Mouse (Mus musculus) forebrain, embryonic 13.5 days (tissue): ENCODE measurements around the gene Edn1. TPM values are rescaled to one million over a fixed set of nuclear protein-coding genes. Genes with fewer than 3 reads are reported as not detected.

Source experiments
- ATAC-seq: fragments of 200-750 bp; cut with Nextera tagmentation; 2 replicates; pipeline ENCODE4 v1.8.0; 2017
- H3K27ac ChIP-seq: fragments of 300-500 bp; sonication (generic); 2 replicates; pipeline ENCODE4 v1.5.1; 2015; ENCODE audit warnings: inconsistent platforms, mild to moderate bottlenecking, moderate library complexity
- H3K27me3 ChIP-seq: fragments of 300-500 bp; sonication (generic); 2 replicates; pipeline ENCODE4 v1.6.1; 2015; ENCODE audit warnings: mild to moderate bottlenecking, inconsistent platforms
- H3K36me3 ChIP-seq: fragments of 300-500 bp; sonication (generic); 2 replicates; pipeline ENCODE4 v1.6.1; 2015; ENCODE audit warnings: mild to moderate bottlenecking, inconsistent platforms; ENCODE audit not compliant: poor library complexity, severe bottlenecking
- H3K4me1 ChIP-seq: fragments of 300-500 bp; sonication (generic); 2 replicates; pipeline ENCODE4 v1.6.1; 2015; ENCODE audit warnings: inconsistent platforms
- H3K4me2 ChIP-seq: fragments of 300-500 bp; sonication (generic); 2 replicates; pipeline ENCODE4 v1.6.1; 2015; ENCODE audit warnings: inconsistent platforms, mild to moderate bottlenecking, moderate library complexity
- H3K4me3 ChIP-seq: fragments of 300-500 bp; sonication (generic); 2 replicates; pipeline ENCODE4 v1.5.1; 2015; ENCODE audit warnings: mild to moderate bottlenecking, inconsistent platforms
- H3K9ac ChIP-seq: fragments of 300-500 bp; sonication (generic); 2 replicates; pipeline ENCODE4 v1.6.1; 2015; ENCODE audit warnings: mild to moderate bottlenecking, inconsistent platforms
- H3K9me3 ChIP-seq: fragments of 300-500 bp; sonication (generic); replicated peaks from 2 replicates; pipeline ENCODE4 v1.6.1; 2016; ENCODE audit warnings: inconsistent platforms
- WGBS: fragments of 180-500 bp; shearing (Covaris S2); methylation state at CpG from one replicate; pipeline ENCODE4 v1.1.7; 2015; 5-methylcytosine and 5-hydroxymethylcytosine counted together
- polyA plus RNA-seq: library from polyadenylated mRNA; unstranded; fragments of >200 nt; fragmentation: Nextera tagmentation; extraction: Ambion mirVana; gene quantifications from 2 replicates; pipeline ENCODE4 v1.2.1, GENCODE M21; 2015

Edn1 gene
- polyA plus RNA-seq: 0.82 and 1.1 TPM in 2 replicates

GRCm38 (mm10) chr13:42301161-42301721 is at the start of gene Edn1:
TSS of gene Edn1 (plus strand) at chr13:42301476.
- ATAC-seq: peak; percentile 58
- no peaks in the 10 kb centered on the region for H3K9me3 ChIP-seq
- H3K9ac ChIP-seq: peak within 1 kb of the TSS; percentile 56
- under 1% methylated on average over 26 of the region's 26 CpGs for WGBS
- no peaks in the 10 kb centered on the region for H3K36me3 ChIP-seq
- H3K4me1 ChIP-seq: peaks cover 23% of the 10 kb centered on the region
- peak within 1 kb of the TSS; percentile 84 for H3K4me2 ChIP-seq
- peaks cover 50% of the 10 kb centered on the region for H3K27me3 ChIP-seq
- no peak within 1 kb of the TSS for H3K27ac ChIP-seq
- H3K4me3 ChIP-seq: peak within 1 kb of the TSS; percentile 48

GRCm38 (mm10) chr13:42253821-42254220 is 47.5 kb upstream of the Edn1 start:
- Histone ChIP-seq H3K4me1 (no peaks in the 10 kb centered on the region), H3K9me3 (no peaks in the 10 kb centered on the region), H3K27me3 (no peaks in the 10 kb centered on the region), H3K4me3 (no peak overlapping the region), H3K4me2 (no peak overlapping the region), H3K9ac (no peak overlapping the region), H3K27ac (no peak overlapping the region), H3K36me3 (no peaks in the 10 kb centered on the region)
- 84% methylated on average over 5 of the region's 5 CpGs for WGBS
- no peak for ATAC-seq

DNA sequence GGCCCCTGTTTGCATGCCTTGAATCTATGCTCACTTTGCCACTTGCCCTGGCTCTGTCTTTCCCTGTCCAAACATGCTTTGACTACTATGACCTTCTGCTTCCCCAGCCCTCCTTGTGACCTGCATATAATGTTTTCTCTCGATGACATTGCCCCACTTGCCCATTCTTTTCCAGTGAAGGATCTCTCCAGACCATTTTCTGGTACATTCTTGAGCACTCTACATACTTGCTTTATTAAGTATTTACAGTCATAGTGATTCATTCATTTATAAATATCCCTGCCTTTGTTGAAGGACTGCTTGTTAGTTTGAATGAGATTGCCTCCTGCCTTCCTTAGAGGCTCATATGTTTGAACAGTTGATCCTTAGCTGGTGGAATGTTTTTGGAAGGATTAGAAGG is 46.2 kb upstream of the Edn1 start:
- no peak overlapping the region for H3K4me2 ChIP-seq
- 94% methylated on average over 1 of the region's 1 CpGs for WGBS

GRCm38 (mm10) chr13:42258422-42258821 is 42.9 kb upstream of the Edn1 start:
- H3K36me3 ChIP-seq: no peaks in the 10 kb centered on the region
- no peak overlapping the region for H3K9ac ChIP-seq
- H3K27ac ChIP-seq: no peak overlapping the region
- H3K4me2 ChIP-seq: no peak overlapping the region
- 91% methylated on average over 5 of the region's 5 CpGs for WGBS
- no peak for ATAC-seq
- H3K4me3 ChIP-seq: no peak overlapping the region
- H3K27me3 ChIP-seq: no peaks in the 10 kb centered on the region
- H3K4me1 ChIP-seq: no peaks in the 10 kb centered on the region
- H3K9me3 ChIP-seq: no peaks in the 10 kb centered on the region

More for the DNA sequence above, 46.2 kb upstream of the Edn1 start:
- Histone ChIP-seq H3K36me3 (no peaks in the 10 kb centered on the region), H3K27me3 (no peaks in the 10 kb centered on the region), H3K27ac (no peak overlapping the region), H3K9ac (no peak overlapping the region), H3K4me1 (no peaks in the 10 kb centered on the region), H3K4me3 (no peak overlapping the region), H3K9me3 (no peaks in the 10 kb centered on the region)
- no peak for ATAC-seq

DNA sequence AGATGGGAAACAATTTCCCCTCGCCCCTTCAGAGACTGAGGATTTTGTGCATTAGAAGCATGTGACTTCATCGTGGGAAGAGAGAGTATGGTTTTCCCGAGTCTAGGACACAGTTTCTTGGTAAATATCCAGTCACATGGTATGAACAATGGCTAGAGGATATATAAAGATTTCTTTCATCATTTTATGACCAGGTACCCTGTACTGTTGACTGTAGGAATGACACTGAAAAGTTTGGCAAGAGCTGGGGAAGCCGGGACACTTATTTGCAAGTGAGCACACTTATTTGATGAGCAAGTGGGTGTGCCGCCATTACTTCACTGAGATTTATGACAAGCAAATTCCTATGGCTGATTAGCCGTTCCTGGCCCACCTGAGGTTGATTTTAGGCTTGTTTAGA is 40.6 kb upstream of the Edn1 start:
- Histone ChIP-seq H3K4me3 (no peak overlapping the region), H3K27ac (no peak overlapping the region), H3K9ac (no peak overlapping the region), H3K4me2 (no peak overlapping the region), H3K36me3 (no peaks in the 10 kb centered on the region), H3K9me3 (no peaks in the 10 kb centered on the region), H3K27me3 (no peaks in the 10 kb centered on the region), H3K4me1 (no peaks in the 10 kb centered on the region)
- ATAC-seq: no peak
- WGBS: 90% methylated on average over 6 of the region's 6 CpGs

DNA sequence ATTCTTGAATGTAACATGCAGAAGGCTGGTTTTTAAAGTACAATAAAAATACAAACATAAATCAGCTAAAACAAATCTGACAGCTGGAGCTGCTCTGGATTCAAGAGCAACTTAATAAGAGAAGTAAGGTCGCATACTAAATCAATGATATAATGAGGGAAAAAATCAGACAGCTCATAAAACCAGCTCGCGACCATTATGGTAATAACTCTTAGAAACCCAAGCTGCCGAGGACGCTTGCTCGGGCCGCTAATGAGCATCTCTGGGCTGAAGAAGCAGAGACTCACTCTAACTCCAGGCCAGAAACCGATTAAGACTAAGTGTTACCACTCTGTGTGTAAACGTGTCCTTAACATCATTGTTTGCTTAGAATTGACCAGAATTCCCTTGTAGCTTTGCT is 31.2 kb upstream of the Edn1 start:
- Histone ChIP-seq H3K4me1 (no peaks in the 10 kb centered on the region), H3K36me3 (no peaks in the 10 kb centered on the region), H3K27me3 (no peaks in the 10 kb centered on the region), H3K9ac (no peak overlapping the region), H3K4me2 (no peak overlapping the region), H3K27ac (no peak overlapping the region), H3K4me3 (no peak overlapping the region), H3K9me3 (no peaks in the 10 kb centered on the region)
- ATAC-seq: no peak
- 43% methylated on average over 9 of the region's 9 CpGs for WGBS

DNA sequence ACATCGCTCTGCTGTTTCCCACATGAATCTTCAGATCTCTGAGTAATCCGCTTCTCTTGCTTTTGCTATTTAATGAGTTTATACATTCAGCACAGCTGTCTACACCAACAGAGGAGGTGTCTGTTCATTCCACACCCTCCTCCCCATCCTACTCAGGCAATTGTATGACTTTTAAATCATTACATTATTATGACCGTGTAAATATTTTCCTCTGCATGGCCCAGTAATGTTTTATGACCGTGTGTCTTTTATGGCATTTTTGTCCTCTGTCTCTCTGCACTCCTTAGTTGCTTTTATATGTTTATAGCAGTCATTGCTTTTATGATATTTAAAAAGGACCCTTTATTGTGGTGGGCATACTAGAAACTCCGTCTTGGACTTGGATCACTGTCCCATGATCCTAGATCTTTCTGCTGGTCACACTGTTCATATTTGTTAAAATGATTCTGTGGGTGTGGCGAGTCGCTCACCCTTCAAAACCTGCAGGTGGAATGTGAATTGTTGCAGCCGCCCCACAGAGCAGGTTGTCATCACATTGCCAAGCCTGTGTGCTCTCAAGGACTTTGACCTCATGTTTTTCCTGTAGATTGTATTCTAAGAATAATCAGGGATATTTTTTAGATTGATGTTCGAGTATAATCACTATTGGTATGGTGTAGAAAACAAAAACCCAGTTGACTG is 24.4 kb upstream of the Edn1 start:
- Histone ChIP-seq H3K9ac (no peak overlapping the region), H3K4me3 (no peak overlapping the region), H3K4me2 (no peak overlapping the region), H3K36me3 (no peaks in the 10 kb centered on the region), H3K9me3 (no peaks in the 10 kb centered on the region), H3K27ac (no peak overlapping the region), H3K27me3 (no peaks in the 10 kb centered on the region), H3K4me1 (no peaks in the 10 kb centered on the region)
- WGBS: 90% methylated on average over 9 of the region's 9 CpGs
- no peak for ATAC-seq

GRCm38 (mm10) chr13:42277751-42278150 is 23.5 kb upstream of the Edn1 start:
- H3K4me2 ChIP-seq: no peak overlapping the region
- 97% methylated on average over 2 of the region's 2 CpGs for WGBS
- H3K9ac ChIP-seq: no peak overlapping the region
- H3K27ac ChIP-seq: no peak overlapping the region
- H3K4me1 ChIP-seq: no peaks in the 10 kb centered on the region
- H3K9me3 ChIP-seq: no peaks in the 10 kb centered on the region
- no peak for ATAC-seq
- H3K4me3 ChIP-seq: no peak overlapping the region
- no peaks in the 10 kb centered on the region for H3K36me3 ChIP-seq
- H3K27me3 ChIP-seq: no peaks in the 10 kb centered on the region

DNA sequence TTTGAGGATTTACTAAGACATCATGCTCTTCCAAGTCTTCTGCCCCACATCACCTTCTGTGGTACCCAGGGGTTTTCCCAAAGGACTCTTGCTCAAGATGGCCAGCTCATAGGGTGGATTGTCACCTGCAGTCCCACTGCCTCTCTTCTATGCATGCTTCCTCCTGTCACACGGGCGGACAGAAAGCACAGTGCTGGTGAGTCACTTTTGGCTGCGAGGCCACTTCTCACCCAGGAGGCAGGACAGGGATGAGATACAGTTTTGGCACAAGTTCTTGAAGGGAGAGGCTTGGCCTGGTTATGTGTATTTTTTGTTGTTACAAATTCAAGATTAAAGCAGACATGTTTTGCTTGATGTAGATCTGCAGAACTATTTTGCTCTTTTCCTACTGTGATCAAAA is 15.4 kb upstream of the Edn1 start:
- Histone ChIP-seq H3K36me3 (no peaks in the 10 kb centered on the region), H3K4me1 (no peaks in the 10 kb centered on the region), H3K4me2 (no peak overlapping the region), H3K9me3 (no peaks in the 10 kb centered on the region), H3K4me3 (no peak overlapping the region), H3K27me3 (no peaks in the 10 kb centered on the region), H3K9ac (no peak overlapping the region), H3K27ac (no peak overlapping the region)
- 91% methylated on average over 3 of the region's 3 CpGs for WGBS
- ATAC-seq: no peak

- Histone ChIP-seq H3K27ac (no peak overlapping the region), H3K4me1 (no peaks in the 10 kb centered on the region), H3K36me3 (no peaks in the 10 kb centered on the region), H3K4me3 (no peak overlapping the region), H3K4me2 (no peak overlapping the region), H3K27me3 (no peaks in the 10 kb centered on the region), H3K9me3 (no peaks in the 10 kb centered on the region), H3K9ac (no peak overlapping the region)
- WGBS: 87% methylated on average over 4 of the region's 4 CpGs
- ATAC-seq: no peak
Observed at GRCm38 (mm10) chr13:42286768-42287167, 14.5 kb upstream of the Edn1 start.

DNA sequence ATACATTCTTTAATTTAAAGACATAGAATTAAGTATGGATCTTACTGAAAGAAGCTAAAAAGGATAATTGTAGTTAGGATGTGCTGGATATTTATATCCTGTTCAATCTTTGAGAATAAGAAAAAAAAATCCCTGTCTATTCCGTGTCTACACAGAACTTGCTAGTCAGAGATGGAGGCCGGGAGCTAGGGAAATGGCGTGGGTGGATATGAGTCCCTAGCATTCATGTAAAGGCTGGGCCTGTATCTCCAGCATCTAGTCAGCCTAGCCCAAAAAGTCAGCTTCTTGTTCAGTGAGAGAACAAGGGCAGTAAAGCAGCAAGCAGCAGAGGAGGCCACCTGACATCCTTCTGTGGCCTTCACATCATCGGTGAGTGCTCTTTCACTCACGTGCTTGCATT is 8.7 kb upstream of the Edn1 start:
- 91% methylated on average over 5 of the region's 5 CpGs for WGBS
- H3K4me1 ChIP-seq: no peaks in the 10 kb centered on the region
- H3K9me3 ChIP-seq: no peaks in the 10 kb centered on the region
- H3K36me3 ChIP-seq: no peaks in the 10 kb centered on the region
- no peak overlapping the region for H3K9ac ChIP-seq
- no peak overlapping the region for H3K27ac ChIP-seq
- H3K4me3 ChIP-seq: no peak overlapping the region
- ATAC-seq: no peak
- no peak overlapping the region for H3K4me2 ChIP-seq
- no peaks in the 10 kb centered on the region for H3K27me3 ChIP-seq

- H3K36me3 ChIP-seq: no peaks in the 10 kb centered on the region
- peaks cover 31% of the 10 kb centered on the region for H3K27me3 ChIP-seq
- ATAC-seq: no peak
- H3K9ac ChIP-seq: no peak overlapping the region
- no peaks in the 10 kb centered on the region for H3K9me3 ChIP-seq
- H3K4me2 ChIP-seq: no peak overlapping the region
- no peak overlapping the region for H3K4me3 ChIP-seq
- no peak overlapping the region for H3K27ac ChIP-seq
- H3K4me1 ChIP-seq: peaks cover 23% of the 10 kb centered on the region
- 66% methylated on average over 8 of the region's 8 CpGs for WGBS
Observed at GRCm38 (mm10) chr13:42298302-42298701, 3.0 kb upstream of the Edn1 start.

DNA sequence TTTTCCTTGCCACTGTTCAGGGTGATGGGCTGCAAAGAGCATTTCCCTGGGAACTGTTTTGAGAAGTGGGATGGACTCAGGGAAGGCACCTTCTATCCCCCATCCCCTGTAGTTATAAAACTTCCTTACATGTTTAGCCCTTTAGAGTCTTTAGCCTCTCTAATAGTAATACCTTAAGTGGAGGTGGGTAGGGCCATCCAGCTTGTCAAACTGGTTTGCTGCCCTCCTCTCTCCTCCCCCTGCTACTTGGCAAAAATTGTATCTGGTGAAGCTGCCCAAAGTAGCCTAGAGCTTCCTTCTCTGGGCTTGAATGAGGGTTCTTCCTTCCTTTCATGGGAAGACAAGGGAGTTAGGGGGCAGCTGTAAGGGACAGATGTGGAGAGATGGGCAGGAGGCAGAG is 2.5 kb upstream of the Edn1 start:
- Histone ChIP-seq H3K9ac (no peak overlapping the region), H3K4me2 (no peak overlapping the region), H3K36me3 (no peaks in the 10 kb centered on the region), H3K27me3 (peaks cover 36% of the 10 kb centered on the region), H3K9me3 (no peaks in the 10 kb centered on the region), H3K4me3 (no peak overlapping the region), H3K4me1 (peaks cover 23% of the 10 kb centered on the region), H3K27ac (no peak overlapping the region)
- no peak for ATAC-seq
